Mouse (Mus musculus) stomach, adult 2 months (tissue): ENCODE data around the gene Gm45234. TPM values are rescaled to one million over a fixed set of nuclear protein-coding genes. Genes with fewer than 3 reads are reported as not detected.

ENCODE experiments used
- polyA plus RNA-seq: library from polyadenylated mRNA; depleted of rRNA; stranded (reverse); fragments of >200 nt; gene quantifications from 2 replicates; pipeline ENCODE4 v1.2.3, GENCODE M21; 2012; rRNA removed

Gm45234 gene
- not detected in 2 replicates for polyA plus RNA-seq

GRCm38 (mm10) chr6:124755831-124756595, at the start of gene Gm45234, which contains the start of gene Atn1:
TSS of gene Gm45234 (minus strand) at chr6:124756021.
TSS of gene Atn1 (minus strand) at chr6:124756524.

GRCm38 (mm10) chr6:124779222-124779983, 23.6 kb upstream of the Gm45234 start, which contains the start of gene Lrrc23:
TSS of gene Lrrc23 (minus strand) at chr6:124779727.

GRCm38 (mm10) chr6:124769101-124769765, 13.4 kb upstream of the Gm45234 start, which contains the start of gene Eno2:
TSS of gene Eno2 (minus strand) at chr6:124769673.

GRCm38 (mm10) chr6:124740888-124741761, 14.7 kb downstream of the Gm45234 start, which contains the start of gene Grcc10:
TSS of gene Grcc10 (minus strand) at chr6:124741374.

GRCm38 (mm10) chr6:124738511-124739023, 17.3 kb downstream of the Gm45234 start, which contains the start of gene Ptpn6:
TSS of gene Ptpn6 (minus strand) at chr6:124738714.

GRCm38 (mm10) chr6:124711824-124712782, 43.7 kb downstream of the Gm45234 start, which contains the start of the genes Emg1 and Phb2:
TSS of gene Emg1 (minus strand) at chr6:124712178.
TSS of gene Phb2 (plus strand) at chr6:124712336.

Other genes with a start within 250 kb of the Gm45234 start
- 8.6 and 12.3 TPM in 2 replicates for gene C1ra, start 243.6 kb downstream of the Gm45234 start, polyA plus RNA-seq
- gene C1s1, start 213.7 kb downstream of the Gm45234 start, polyA plus RNA-seq = 6.9 and 17.4 TPM in 2 replicates
- gene C1rb, start 185.7 kb downstream of the Gm45234 start, polyA plus RNA-seq = 0.09 and 0.12 TPM in 2 replicates
- not detected in 2 replicates for gene C1s2, start 119.9 kb downstream of the Gm45234 start, polyA plus RNA-seq
- 46.7 and 49.3 TPM in 2 replicates for gene Lpcat3, start 93.0 kb downstream of the Gm45234 start, polyA plus RNA-seq
- 9.4 and 10.8 TPM in 2 replicates for gene Emg1, start 43.8 kb downstream of the Gm45234 start, polyA plus RNA-seq
- gene Phb2, start 43.7 kb downstream of the Gm45234 start, polyA plus RNA-seq = 83.4 and 111 TPM in 2 replicates
- gene Ptpn6, start 17.3 kb downstream of the Gm45234 start, polyA plus RNA-seq = 9.1 and 9.5 TPM in 2 replicates
- 80.8 and 106 TPM in 2 replicates for gene Grcc10, start 14.6 kb downstream of the Gm45234 start, polyA plus RNA-seq
- 38.7 and 38.9 TPM in 2 replicates for gene Atn1, start 503 bp upstream of the Gm45234 start, polyA plus RNA-seq
- gene Eno2, start 13.7 kb upstream of the Gm45234 start, polyA plus RNA-seq = 4.7 and 5.5 TPM in 2 replicates
- 0.13 and 0.26 TPM in 2 replicates for gene Lrrc23, start 23.7 kb upstream of the Gm45234 start, polyA plus RNA-seq
- gene Spsb2, start 52.6 kb upstream of the Gm45234 start, polyA plus RNA-seq = 14.1 and 16.2 TPM in 2 replicates
- 179 and 210 TPM in 2 replicates for gene Tpi1, start 58.3 kb upstream of the Gm45234 start, polyA plus RNA-seq
- gene Usp5, start 73.5 kb upstream of the Gm45234 start, polyA plus RNA-seq = 36.1 and 46.9 TPM in 2 replicates
- 19.8 and 24.0 TPM in 2 replicates for gene Cdca3, start 73.5 kb upstream of the Gm45234 start, polyA plus RNA-seq
- gene Gnb3, start 84.3 kb upstream of the Gm45234 start, polyA plus RNA-seq = 0.10 and 0.24 TPM in 2 replicates
- gene P3h3, start 101.7 kb upstream of the Gm45234 start, polyA plus RNA-seq = 12.1 and 14.8 TPM in 2 replicates
- gene Gpr162, start 108.0 kb upstream of the Gm45234 start, polyA plus RNA-seq = 0.77 and 0.80 TPM in 2 replicates
- gene Cd4, start 132.2 kb upstream of the Gm45234 start, polyA plus RNA-seq = 0.58 and 0.83 TPM in 2 replicates
- 0.84 and 2.3 TPM in 2 replicates for gene Lag3, start 155.7 kb upstream of the Gm45234 start, polyA plus RNA-seq
- 1,316 and 1,529 TPM in 2 replicates for gene Ptms, start 164.1 kb upstream of the Gm45234 start, polyA plus RNA-seq
- 194 and 239 TPM in 2 replicates for gene Mlf2, start 175.4 kb upstream of the Gm45234 start, polyA plus RNA-seq
- gene Cops7a, start 209.5 kb upstream of the Gm45234 start, polyA plus RNA-seq = 101 and 118 TPM in 2 replicates
- 7.0 and 7.5 TPM in 2 replicates for gene Pianp, start 240.7 kb upstream of the Gm45234 start, polyA plus RNA-seq